Mouse (Mus musculus) bone marrow macrophage, adult 2 months (primary cell): ENCODE measurements around the gene S100a14. TPM values are rescaled to one million over a fixed set of nuclear protein-coding genes. Genes with fewer than 3 reads are reported as not detected.

ENCODE experiments used
- H3K27ac ChIP-seq: 2 replicates; pipeline ENCODE4 v1.5.1; 2012; ENCODE audit warnings: low read depth, low read length; ENCODE audit not compliant: insufficient read depth
- H3K4me1 ChIP-seq: 2 replicates; pipeline ENCODE4 v1.6.1; 2012; ENCODE audit warnings: low read length; ENCODE audit not compliant: control insufficient read depth, insufficient read depth
- H3K4me3 ChIP-seq: 2 replicates; pipeline ENCODE4 v1.5.1; 2012; ENCODE audit warnings: mild to moderate bottlenecking, low read length, moderate library complexity; ENCODE audit not compliant: insufficient read depth
- CTCF ChIP-seq: IDR thresholded peaks from 2 replicates; pipeline ENCODE4 v1.5.1; 2012; ENCODE audit warnings: low read depth, mild to moderate bottlenecking, low read length, moderate library complexity
- POLR2A ChIP-seq: IDR thresholded peaks from 2 replicates; pipeline ENCODE4 v1.6.1; 2012; ENCODE audit warnings: mild to moderate bottlenecking, low read depth, low read length, borderline replicate concordance
- polyA plus RNA-seq: library from polyadenylated mRNA; stranded (reverse); fragments of >200 nt; gene quantifications from 2 replicates; pipeline ENCODE4 v1.2.4, GENCODE M21; 2012; ENCODE audit not compliant: missing spikeins, insufficient read depth, insufficient read length

The S100a14 gene
- polyA plus RNA-seq, 1 experiment = 0.40 TPM

DNA sequence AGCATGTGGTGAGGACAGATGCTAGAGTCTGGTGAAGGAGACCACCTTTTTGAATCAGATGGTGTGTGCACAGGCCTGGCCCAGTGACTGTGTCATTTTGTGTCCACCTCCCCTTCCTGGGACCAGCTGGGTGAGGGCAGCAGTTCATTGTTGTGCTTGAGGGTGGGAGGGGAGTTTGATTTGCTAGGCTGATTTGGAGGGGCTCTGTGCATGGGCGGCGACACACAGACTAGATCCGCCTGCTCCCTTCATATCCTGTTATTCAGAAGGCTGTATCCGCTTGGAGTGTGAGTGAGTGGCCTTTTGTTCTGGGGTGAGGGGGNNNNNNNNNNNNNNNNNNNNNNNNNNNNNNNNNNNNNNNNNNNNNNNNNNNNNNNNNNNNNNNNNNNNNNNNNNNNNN is 14.2 kb downstream of the S100a14 start:
- no peak overlapping the region for H3K4me3 ChIP-seq
- TF ChIP-seq CTCF (no peak), POLR2A (no peak)
- no peaks in the 10 kb centered on the region for H3K4me1 ChIP-seq
- H3K27ac ChIP-seq = no peak overlapping the region

- TF ChIP-seq CTCF (no peak), POLR2A (no peak)
- Histone ChIP-seq H3K4me1 (peaks cover 9% of the 10 kb centered on the region), H3K27ac (no peak overlapping the region)
Observed at GRCm38 (mm10) chr3:90549676-90550420, 23.2 kb downstream of the S100a14 start.

DNA sequence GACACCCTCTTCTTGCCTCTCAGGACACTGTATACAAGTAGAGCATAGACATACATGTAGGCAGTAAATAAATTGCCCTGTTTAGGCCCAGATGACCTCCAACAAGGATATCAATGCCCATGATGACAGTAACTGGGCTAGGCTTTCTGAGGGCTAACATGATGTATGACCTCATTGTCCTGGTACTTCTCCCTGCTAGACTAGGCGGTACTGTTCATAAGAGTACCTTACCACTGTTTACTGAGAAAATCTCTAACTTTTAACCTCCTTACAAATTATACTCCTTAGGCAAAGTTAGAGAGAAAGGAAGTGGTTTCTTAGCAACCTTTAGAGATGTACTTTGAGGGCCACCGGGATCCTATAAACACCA is 23.8 kb downstream of the S100a14 start:
- no peak overlapping the region for H3K27ac ChIP-seq
- H3K4me1 ChIP-seq = peaks cover 9% of the 10 kb centered on the region
- no peak overlapping the region for H3K4me3 ChIP-seq
- no peak for TF ChIP-seq CTCF
- TF ChIP-seq POLR2A = no peak

More at GRCm38 (mm10) chr3:90549676-90550420, 23.2 kb downstream of the S100a14 start:
- H3K4me3 ChIP-seq = no peak overlapping the region

DNA sequence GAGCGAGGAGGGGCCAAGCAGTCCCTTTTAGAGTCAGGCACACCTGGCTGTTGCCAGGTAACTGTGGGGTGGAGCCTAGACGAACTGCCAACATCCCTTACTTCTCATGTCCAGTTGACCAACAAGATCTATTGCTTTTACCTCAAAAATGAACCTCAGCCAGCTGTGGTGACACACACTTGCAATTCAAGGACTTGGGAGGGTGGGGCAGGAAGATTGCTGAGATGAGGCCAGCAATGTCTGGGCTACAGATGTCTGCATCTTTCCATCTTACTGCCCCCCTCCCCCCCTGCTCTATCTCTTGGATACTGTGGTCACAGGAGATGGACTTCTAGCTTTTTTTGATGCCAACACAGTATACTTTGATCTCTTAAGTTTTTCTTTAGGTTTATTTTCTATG is 25.6 kb downstream of the S100a14 start:
- Histone ChIP-seq H3K27ac (no peak overlapping the region), H3K4me3 (no peak overlapping the region), H3K4me1 (peaks cover 9% of the 10 kb centered on the region)
- TF ChIP-seq CTCF (no peak), POLR2A (no peak)

- TF ChIP-seq CTCF = no peak
- no peak for TF ChIP-seq POLR2A
- H3K4me1 ChIP-seq = no peaks in the 10 kb centered on the region
- H3K4me3 ChIP-seq = no peak overlapping the region
- no peak overlapping the region for H3K27ac ChIP-seq
Observed at GRCm38 (mm10) chr3:90555954-90556353, 29.3 kb downstream of the S100a14 start.

DNA sequence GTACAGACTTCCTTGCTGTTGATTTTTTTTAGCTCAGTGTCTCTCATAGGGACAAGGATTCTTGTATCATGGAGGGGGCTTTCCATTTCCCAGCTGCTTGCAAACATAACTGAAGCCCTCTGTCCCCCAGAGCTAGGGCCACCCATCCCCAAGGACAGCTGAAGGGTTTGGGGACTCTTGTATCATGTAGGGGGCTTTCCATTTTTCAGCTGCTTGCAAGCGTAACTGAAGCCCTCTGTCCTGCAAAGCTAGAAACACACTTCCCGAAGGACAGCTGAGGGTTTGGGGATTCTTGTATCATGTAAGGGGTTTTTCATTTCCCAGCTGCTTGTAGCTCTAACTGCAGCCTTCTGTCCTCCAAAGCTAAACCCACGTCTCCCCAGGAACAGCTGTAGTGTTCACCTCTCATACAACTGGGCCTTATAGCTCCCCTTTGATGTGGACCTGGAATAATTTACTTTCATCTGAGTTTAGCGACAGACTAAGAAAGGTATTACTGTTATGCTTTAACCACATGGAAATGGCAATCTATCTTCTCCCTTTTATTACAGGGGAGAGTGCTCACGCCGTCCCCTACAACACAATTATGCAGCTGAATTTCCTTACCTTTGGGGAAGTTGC is 33.5 kb downstream of the S100a14 start, which contains the start of gene S100a3:
TSS of gene S100a3 (plus strand) at position 571 of the 621 bp plus-strand sequence.
- Histone ChIP-seq H3K27ac (no peak within 1 kb of the TSS), H3K4me1 (no peaks in the 10 kb centered on the region), H3K4me3 (no peak within 1 kb of the TSS)
- TF ChIP-seq POLR2A = no peak
- no peak for TF ChIP-seq CTCF

GRCm38 (mm10) chr3:90574691-90575090 is 48.0 kb downstream of the S100a14 start:
- no peak overlapping the region for H3K4me3 ChIP-seq
- H3K4me1 ChIP-seq = peaks cover 4% of the 10 kb centered on the region; the same call in 1 of the 2 replicates
- no peak overlapping the region for H3K27ac ChIP-seq
- TF ChIP-seq CTCF = no peak
- TF ChIP-seq POLR2A = no peak

- H3K4me1 ChIP-seq = peaks cover 4% of the 10 kb centered on the region; the same call in 1 of the 2 replicates
- TF ChIP-seq POLR2A (no peak), CTCF (no peak)
- no peak overlapping the region for H3K4me3 ChIP-seq
- H3K27ac ChIP-seq = no peak overlapping the region
Observed at GRCm38 (mm10) chr3:90575320-90575719, 48.7 kb downstream of the S100a14 start.

GRCm38 (mm10) chr3:90576351-90577001 is 49.8 kb downstream of the S100a14 start:
- H3K4me3 ChIP-seq = no peak overlapping the region
- TF ChIP-seq CTCF (no peak), POLR2A (no peak)
- H3K27ac ChIP-seq = no peak overlapping the region
- peaks cover 4% of the 10 kb centered on the region; the same call in 1 of the 2 replicates for H3K4me1 ChIP-seq

Other genes starting within 250 kb of the S100a14 start
- gene Gatad2b, start 233.7 kb upstream of the S100a14 start, polyA plus RNA-seq = 45.6 and 48.2 TPM in 2 replicates
- gene Slc27a3, start 136.9 kb upstream of the S100a14 start, polyA plus RNA-seq = 0.72 and 0.83 TPM in 2 replicates
- gene Ints3, start 93.2 kb upstream of the S100a14 start, polyA plus RNA-seq = 18.9 and 20.4 TPM in 2 replicates
- gene Npr1, start 61.0 kb upstream of the S100a14 start, polyA plus RNA-seq = 0.17 and 0.89 TPM in 2 replicates
- gene Ilf2, start 50.7 kb upstream of the S100a14 start, polyA plus RNA-seq = 29.3 and 29.8 TPM in 2 replicates
- 96.6 and 101 TPM in 2 replicates for gene Snapin, start 35.8 kb upstream of the S100a14 start, polyA plus RNA-seq
- gene Chtop, start 17.4 kb upstream of the S100a14 start, polyA plus RNA-seq = 56.9 and 59.9 TPM in 2 replicates
- 228 and 247 TPM in 2 replicates for gene S100a1, start 12.5 kb upstream of the S100a14 start, polyA plus RNA-seq
- 120 and 139 TPM in 2 replicates for gene S100a13, start 12.4 kb upstream of the S100a14 start, polyA plus RNA-seq
- gene S100a16, start 10.4 kb downstream of the S100a14 start, polyA plus RNA-seq = 0.50 TPM in 1 of 2 replicates, not detected in the other
- gene S100a3, start 33.7 kb downstream of the S100a14 start, polyA plus RNA-seq = not detected in 2 replicates
- gene S100a2, start 63.4 kb downstream of the S100a14 start, polyA plus RNA-seq = not detected in 2 replicates
- gene Gm42674, start 75.0 kb downstream of the S100a14 start, polyA plus RNA-seq = not detected in 2 replicates
- 2,861 and 3,059 TPM in 2 replicates for gene S100a4, start 76.9 kb downstream of the S100a14 start, polyA plus RNA-seq
- not detected in 2 replicates for gene S100a5, start 81.7 kb downstream of the S100a14 start, polyA plus RNA-seq
- 1,285 and 1,346 TPM in 2 replicates for gene S100a6, start 86.0 kb downstream of the S100a14 start, polyA plus RNA-seq
- gene S100a7a, start 127.2 kb downstream of the S100a14 start, polyA plus RNA-seq = 0.63 TPM in 1 of 2 replicates, not detected in the other
- 16.7 and 16.9 TPM in 2 replicates for gene S100a8, start 142.1 kb downstream of the S100a14 start, polyA plus RNA-seq
- gene S100a9, start 168.9 kb downstream of the S100a14 start, polyA plus RNA-seq = 23.9 and 24.5 TPM in 2 replicates
- gene Pglyrp4, start 200.1 kb downstream of the S100a14 start, polyA plus RNA-seq = not detected in 2 replicates